21 mouse cellular contexts compared by ENCODE assay signal in genomic region chr12:86616327-86616726, GRCm38 (mm10).
A peak's percentile ranks its signal among the peaks of the same experiment; 100 is the strongest.
DNase-seq lines count a peak whose midpoint lies in the region; ATAC-seq and TF ChIP-seq lines count a peak whose summit lies in the region.
"Had no signal": no experiment of that assay in that cellular context is flagged by ENCODE, and none has a peak within 500 bp of the region (broad histone marks: within the 10 kb centered on the region; RNA-seq: fewer than 3 reads in every experiment).

No protein-coding gene starts in this region.

- H3K4me2 ChIP-seq in liver, embryonic 12.5 days = no peak overlapping the region
- H3K4me2 ChIP-seq: heart, embryonic 15.5 days; limb, embryonic 12.5 days; liver, embryonic 15.5 days had no signal

- ATAC-seq in liver, embryonic 12.5 days = no peak

- 83% methylated on average over 3 of the region's 3 CpGs for whole genome bisulfite sequencing in liver, adult 2 months
- 79% methylated on average over 3 of the region's 3 CpGs for WGBS in liver, embryonic 12.5 days (ENCODE audit: insufficient replicate concordance)

- H3K4me1 ChIP-seq in liver, adult 2 months (ENCODE audit: control insufficient read depth, insufficient read depth, low read length) = no peaks in the 10 kb centered on the region; the same call in 1 of the 2 replicates
- H3K4me1 ChIP-seq in liver, embryonic 12.5 days = no peaks in the 10 kb centered on the region
- H3K4me1 ChIP-seq: heart, embryonic 15.5 days; limb, embryonic 12.5 days; liver, embryonic 15.5 days had no signal

- H3K27ac ChIP-seq in gastrocnemius, adult 2 months = no peak overlapping the region
- no peak overlapping the region for H3K27ac ChIP-seq in liver, adult 2 months (replicated peaks; ENCODE audit: insufficient read depth, low read depth, low read length)
- H3K27ac ChIP-seq in liver, embryonic 12.5 days = no peak overlapping the region
- H3K27ac ChIP-seq: forebrain, embryonic 10.5 days; heart, embryonic 15.5 days; limb, embryonic 12.5 days; liver, embryonic 15.5 days had no signal

- no peaks in the 10 kb centered on the region for H3K9me3 ChIP-seq in liver, embryonic 12.5 days (replicated peaks)
- H3K9me3 ChIP-seq: forebrain, embryonic 10.5 days; heart, embryonic 15.5 days; limb, embryonic 12.5 days; liver, embryonic 15.5 days; megakaryocyte, embryonic 14.5 days had no signal

- no peaks in the 10 kb centered on the region for H3K36me3 ChIP-seq in liver, adult 2 months (ENCODE audit: control insufficient read depth, insufficient read depth, low read length)
- H3K36me3 ChIP-seq in liver, embryonic 12.5 days = no peaks in the 10 kb centered on the region
- H3K36me3 ChIP-seq: forebrain, embryonic 10.5 days; heart, embryonic 15.5 days; limb, embryonic 12.5 days; liver, embryonic 15.5 days had no signal

- intact Hi-C loops in gastrocnemius, adult 2 months (cut with DNase I) = loop anchor here (10.0 kb wide), 1 partner anchor 332 kb away; no protein-coding TSS in a partner anchor

- no peaks in the 10 kb centered on the region for H3K27me3 ChIP-seq in liver, adult 2 months (ENCODE audit: control insufficient read depth, insufficient read depth, low read length)
- H3K27me3 ChIP-seq in liver, embryonic 12.5 days (replicated peaks) = no peaks in the 10 kb centered on the region
- H3K27me3 ChIP-seq: liver, embryonic 15.5 days had no signal

- H3K9ac ChIP-seq in liver, adult 2 months (ENCODE audit: low read depth, low read length) = no peak overlapping the region
- H3K9ac ChIP-seq in liver, embryonic 12.5 days = no peak overlapping the region
- H3K9ac ChIP-seq: heart, embryonic 15.5 days; limb, embryonic 12.5 days; liver, embryonic 15.5 days had no signal

- TF ChIP-seq POLR2A in liver, adult 2 months (IDR thresholded peaks at IDR 0.05; ENCODE audit: extremely low read depth, insufficient read depth, low read length) = no peak

- TF ChIP-seq CTCF in gastrocnemius, adult 2 months (IDR thresholded peaks at IDR 0.05) = peak; percentile 22; the same call in 1 of the 2 replicates
- peak; percentile 6; the same call in 1 of the 2 replicates for TF ChIP-seq CTCF in liver, adult 2 months (IDR thresholded peaks at IDR 0.05; ENCODE audit: low read depth, low read length)

- no peak for DNase-seq in gastrocnemius, adult 2 months
- no peak for DNase-seq in gastrocnemius, postnatal 25 days
- DNase-seq in liver, adult 2 months (ENCODE audit: extremely low read depth, low read depth, low spot score) = no peak
- DNase-seq in 3T3-L1 (ENCODE audit: low read depth, low spot score) = peak; percentile 25
- peak; percentile 17 for DNase-seq in R1 (ENCODE audit: low read depth, low spot score)
- no peak for DNase-seq in cerebellum, adult 11 months
- DNase-seq: adrenal gland, postnatal 10 days; gastrocnemius, postnatal 14 days; kidney, adult 8-10 months; kidney, postnatal 36 days; layer of hippocampus, adult 9-11 months; lung, postnatal 14 days; right cerebral cortex, postnatal 14 days; thymus, adult 18-20 months; thymus, postnatal 4 days had no signal

- H3K79me2 ChIP-seq in liver, adult 2 months (ENCODE audit: control insufficient read depth, insufficient read depth, low read length) = no peaks in the 10 kb centered on the region

- H3K4me3 ChIP-seq in gastrocnemius, adult 2 months = no peak overlapping the region
- no peak overlapping the region for H3K4me3 ChIP-seq in liver, adult 2 months (ENCODE audit: insufficient read depth, low read depth, low read length)
- H3K4me3 ChIP-seq in liver, embryonic 12.5 days = no peak overlapping the region
- H3K4me3 ChIP-seq: forebrain, embryonic 10.5 days; heart, embryonic 15.5 days; limb, embryonic 12.5 days; liver, embryonic 15.5 days; megakaryocyte, embryonic 14.5 days had no signal

Comparison
In these comparisons a context has a peak if more than half of its experiments do, and no peak if none do; other contexts are left out.
1. DNase-seq: peak in 3T3-L1 (single experiment) and R1 (single experiment); none in gastrocnemius, adult 2 months (single experiment), gastrocnemius, postnatal 25 days (single experiment), liver, adult 2 months (single experiment) and cerebellum, adult 11 months (single experiment).